8 mouse cellular contexts compared by ENCODE assay signal in the genomic region with DNA sequence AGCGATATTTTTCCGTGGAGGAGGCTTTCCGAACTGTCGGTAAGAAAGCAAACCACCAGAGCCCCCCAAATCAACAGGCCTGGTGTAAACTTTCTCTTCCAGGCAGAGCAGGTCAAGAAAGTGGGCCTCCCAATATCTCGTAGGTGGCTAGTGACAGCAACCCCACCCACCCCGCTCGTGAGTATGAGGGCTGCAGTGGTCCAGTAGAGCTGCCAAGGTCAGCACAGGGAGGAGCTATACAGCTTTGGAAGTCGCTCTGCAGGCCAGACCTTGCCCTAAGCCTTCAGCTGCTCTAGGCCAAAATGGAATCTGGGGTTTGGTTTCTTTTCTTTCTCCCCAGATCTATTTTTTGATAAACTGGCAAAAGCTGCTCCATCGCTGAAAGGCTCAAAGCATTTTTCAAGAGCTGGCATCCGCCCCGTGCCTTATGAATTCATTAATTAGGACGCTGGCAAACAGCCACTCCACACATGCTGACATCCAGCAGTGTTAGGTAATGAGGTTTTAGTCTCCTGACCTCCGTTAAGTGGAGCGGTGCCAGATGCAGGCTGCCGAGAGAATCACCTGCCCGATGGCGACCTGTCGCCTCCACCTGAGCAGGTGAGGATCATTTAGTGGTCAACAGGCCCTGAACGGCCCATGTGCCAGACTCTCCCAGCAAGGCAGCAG. TPM values are rescaled to one million over a fixed set of nuclear protein-coding genes. Genes with fewer than 3 reads are reported as not detected.
A peak's percentile ranks its signal among the peaks of the same experiment; 100 is the strongest.
DNase-seq lines count a peak whose midpoint lies in the region; ATAC-seq and TF ChIP-seq lines count a peak whose summit lies in the region.
"Had no signal": no experiment of that assay in that cellular context is flagged by ENCODE, and none has a peak within 500 bp of the region (broad histone marks: within the 10 kb centered on the region; RNA-seq: fewer than 3 reads in every experiment).

No protein-coding gene starts in this region.

- no peaks in the 10 kb centered on the region for H3K27me3 ChIP-seq in liver, postnatal 0 days (ENCODE audit: insufficient read depth, low read length)
- no peaks in the 10 kb centered on the region for H3K27me3 ChIP-seq in liver, embryonic 12.5 days (replicated peaks)
- no peaks in the 10 kb centered on the region for H3K27me3 ChIP-seq in limb, embryonic 10.5 days (ENCODE audit: low read depth, poor library complexity, severe bottlenecking)
- no peaks in the 10 kb centered on the region for H3K27me3 ChIP-seq in thymus, adult 2 months (ENCODE audit: control insufficient read depth, insufficient read depth, low read length)

- no peak overlapping the region for H3K9ac ChIP-seq in liver, postnatal 0 days (replicated peaks)
- no peak overlapping the region for H3K9ac ChIP-seq in liver, embryonic 12.5 days

- H3K9me3 ChIP-seq in liver, postnatal 0 days (ENCODE audit: low read length): no peaks in the 10 kb centered on the region
- H3K9me3 ChIP-seq in liver, embryonic 12.5 days (replicated peaks): no peaks in the 10 kb centered on the region
- H3K9me3 ChIP-seq in limb, embryonic 10.5 days (replicated peaks): no peaks in the 10 kb centered on the region

- no peaks in the 10 kb centered on the region for H3K36me3 ChIP-seq in liver, postnatal 0 days (replicated peaks; ENCODE audit: insufficient read depth, low read length)
- peaks cover 16% of the 10 kb centered on the region for H3K36me3 ChIP-seq in liver, embryonic 12.5 days
- peaks cover 16% of the 10 kb centered on the region for H3K36me3 ChIP-seq in limb, embryonic 10.5 days
- H3K36me3 ChIP-seq in thymus, adult 2 months (ENCODE audit: control insufficient read depth, insufficient read depth, low read length): no peaks in the 10 kb centered on the region

- no peak overlapping the region for H3K4me3 ChIP-seq in liver, postnatal 0 days (ENCODE audit: low read depth, low read length)
- no peak overlapping the region for H3K4me3 ChIP-seq in liver, embryonic 12.5 days
- no peak overlapping the region for H3K4me3 ChIP-seq in limb, embryonic 10.5 days
- H3K4me3 ChIP-seq in thymus, adult 2 months (ENCODE audit: control insufficient read depth, insufficient read depth, low read length): no peak overlapping the region
- H3K4me3 ChIP-seq: left cerebral cortex, adult 2 months had no signal

- DNase-seq in liver, postnatal 0 days: peak; percentile 48
- DNase-seq in cerebellum, adult 11 months: peak; percentile 88
- DNase-seq in fat pad, adult 2 months (ENCODE audit: extremely low read depth, low read depth, low spot score): peak; percentile 37
- DNase-seq in limb, embryonic 10.5 days (ENCODE audit: low spot score): no peak
- DNase-seq in embryo, embryonic 10.5 days (ENCODE audit: low spot score): no peak
- no peak for DNase-seq in thymus, adult 2 months

- 71% methylated on average over 19 of the region's 19 CpGs for WGBS in liver, postnatal 0 days (ENCODE audit: insufficient replicate concordance)
- 73% methylated on average over 19 of the region's 19 CpGs for WGBS in liver, embryonic 12.5 days (ENCODE audit: insufficient replicate concordance)
- 72% methylated on average over 19 of the region's 19 CpGs for WGBS in limb, embryonic 10.5 days
- WGBS in thymus, adult 2 months: 93% methylated on average over 19 of the region's 19 CpGs

- H3K4me1 ChIP-seq in liver, postnatal 0 days (ENCODE audit: insufficient read depth): peaks cover 9% of the 10 kb centered on the region
- H3K4me1 ChIP-seq in liver, embryonic 12.5 days: peaks cover 62% of the 10 kb centered on the region
- H3K4me1 ChIP-seq in limb, embryonic 10.5 days: peaks cover 77% of the 10 kb centered on the region
- H3K4me1 ChIP-seq in thymus, adult 2 months (replicated peaks; ENCODE audit: control insufficient read depth, insufficient read depth, low read length): peaks cover 14% of the 10 kb centered on the region

- no peak for TF ChIP-seq POLR2A in thymus, adult 2 months (IDR thresholded peaks at IDR 0.05; ENCODE audit: control insufficient read depth, extremely low read depth, insufficient read depth, low read length, poor library complexity)

- TF ChIP-seq EP300 in liver, postnatal 0 days (IDR thresholded peaks at IDR 0.05; ENCODE audit: low read depth): no peak

- no peak overlapping the region for H3K27ac ChIP-seq in liver, postnatal 0 days (ENCODE audit: low read depth)
- no peak overlapping the region for H3K27ac ChIP-seq in liver, embryonic 12.5 days
- peak overlapping the region; percentile 14; the same call in 1 of the 2 replicates for H3K27ac ChIP-seq in limb, embryonic 10.5 days
- no peak overlapping the region for H3K27ac ChIP-seq in thymus, adult 2 months (ENCODE audit: control insufficient read depth, insufficient read depth, low read length)
- H3K27ac ChIP-seq: left cerebral cortex, adult 2 months had no signal

- H3K4me2 ChIP-seq in liver, postnatal 0 days (ENCODE audit: low read depth, low read length): no peak overlapping the region
- no peak overlapping the region for H3K4me2 ChIP-seq in liver, embryonic 12.5 days

- peak; percentile 59 for ATAC-seq in liver, postnatal 0 days
- ATAC-seq in liver, embryonic 12.5 days: no peak

- TF ChIP-seq CTCF in liver, postnatal 0 days (IDR thresholded peaks at IDR 0.05; ENCODE audit: low read depth): no peak
- no peak for TF ChIP-seq CTCF in thymus, adult 2 months (IDR thresholded peaks at IDR 0.05; ENCODE audit: borderline replicate concordance, control insufficient read depth, extremely low read depth, insufficient read depth, low read length, poor library complexity)

RNA-seq across cellular contexts. Expression of a gene that starts 5.6 kb away (rescaled TPM):
- polyA plus RNA-seq in liver, postnatal 0 days (2015; fragmentation: Nextera tagmentation; extraction: Ambion mirVana): 4.2 and 4.6 TPM in 2 replicates
- polyA plus RNA-seq in liver, embryonic 12.5 days (2016; fragmentation: Nextera tagmentation; extraction: Ambion mirVana): 9.8 and 10.8 TPM in 2 replicates
- 16.2 and 21.4 TPM in 2 replicates for polyA plus RNA-seq in limb, embryonic 10.5 days (2016; fragmentation: Nextera tagmentation; extraction: Ambion mirVana)
- 15.1 and 17.7 TPM in 2 replicates for polyA plus RNA-seq in thymus, adult 2 months (2012; rRNA removed)

RNA-seq across cellular contexts. Expression of a gene that starts 50.8 kb away (rescaled TPM):
- polyA plus RNA-seq in liver, postnatal 0 days (2015; fragmentation: Nextera tagmentation; extraction: Ambion mirVana): 52.8 and 57.2 TPM in 2 replicates
- polyA plus RNA-seq in liver, embryonic 12.5 days (2016; fragmentation: Nextera tagmentation; extraction: Ambion mirVana): 104 and 106 TPM in 2 replicates
- 124 and 134 TPM in 2 replicates for polyA plus RNA-seq in limb, embryonic 10.5 days (2016; fragmentation: Nextera tagmentation; extraction: Ambion mirVana)
- polyA plus RNA-seq in thymus, adult 2 months (2012; rRNA removed): 46.4 and 53.9 TPM in 2 replicates

Comparison
In these comparisons a context has a peak if more than half of its experiments do, and no peak if none do; other contexts are left out.
1. DNase-seq: peak in liver, postnatal 0 days (single experiment), cerebellum, adult 11 months (single experiment) and fat pad, adult 2 months (single experiment); none in limb, embryonic 10.5 days (single experiment), embryo, embryonic 10.5 days (single experiment) and thymus, adult 2 months (single experiment).